Mouse (Mus musculus) mouse trophoblast stem cell (cell line): ENCODE results near the gene Syt14.

Experiments used
- in situ Hi-C, 2 experiments: fragments of 300-500 bp; cut with MseI, MboI; formaldehyde crosslinking; loops; 2 replicates in 1 of 2; 3 replicates in 1 of 2; pipeline ENCODE4 v1.15.1; 2025

Syt14 gene

DNA sequence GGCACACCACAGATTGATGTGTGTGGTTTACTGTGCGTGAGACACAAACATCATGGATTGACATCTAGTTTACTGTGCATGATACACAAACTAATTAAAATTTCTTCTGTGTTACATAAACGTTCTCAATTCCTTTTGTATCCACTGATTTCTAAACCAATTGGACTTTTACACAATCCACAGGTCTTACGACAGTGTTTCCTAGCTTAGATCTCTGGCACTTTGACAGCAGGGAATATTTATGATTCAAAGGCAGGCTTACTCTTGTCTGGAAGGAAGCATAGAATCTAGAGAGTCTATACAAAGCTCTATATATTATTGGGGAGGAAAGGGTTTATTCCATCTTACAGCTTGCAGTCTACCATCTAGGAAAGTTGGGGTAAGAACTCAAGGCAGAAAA is 171.1 kb downstream of the Syt14 start:
- in situ Hi-C loops: no loop called here

DNA sequence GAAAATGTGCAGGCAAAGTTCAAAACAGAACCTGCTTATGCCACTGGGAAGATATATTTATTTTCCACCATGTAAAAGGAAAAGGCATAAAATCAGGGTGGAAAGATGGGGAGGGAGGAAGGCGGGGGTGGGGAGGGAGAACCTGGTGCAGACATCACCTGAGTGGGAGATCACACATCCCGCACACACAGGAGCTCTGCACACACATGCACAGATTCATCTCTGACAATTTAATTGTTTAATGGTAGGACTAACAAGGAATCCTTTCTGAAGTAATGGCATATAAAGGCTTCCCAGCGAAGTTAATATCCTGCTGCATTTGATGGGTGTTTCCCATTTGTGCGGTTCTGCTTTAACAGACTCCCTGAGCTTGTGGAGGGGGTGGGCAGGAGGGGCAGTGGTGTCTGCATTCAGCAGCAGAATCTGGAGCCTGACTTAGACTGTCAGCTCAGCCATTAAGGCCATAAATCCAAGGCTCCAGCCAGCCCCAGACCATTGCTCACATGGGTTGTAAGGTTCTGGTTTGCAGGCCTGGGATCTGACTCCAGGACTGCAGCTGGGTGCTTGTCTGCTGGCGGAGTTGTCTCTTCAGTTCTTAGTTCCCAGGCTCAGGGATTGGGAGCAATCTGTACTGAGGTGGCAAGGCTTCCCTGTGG is 174.1 kb downstream of the Syt14 start:
- in situ Hi-C loops: no loop called here

DNA sequence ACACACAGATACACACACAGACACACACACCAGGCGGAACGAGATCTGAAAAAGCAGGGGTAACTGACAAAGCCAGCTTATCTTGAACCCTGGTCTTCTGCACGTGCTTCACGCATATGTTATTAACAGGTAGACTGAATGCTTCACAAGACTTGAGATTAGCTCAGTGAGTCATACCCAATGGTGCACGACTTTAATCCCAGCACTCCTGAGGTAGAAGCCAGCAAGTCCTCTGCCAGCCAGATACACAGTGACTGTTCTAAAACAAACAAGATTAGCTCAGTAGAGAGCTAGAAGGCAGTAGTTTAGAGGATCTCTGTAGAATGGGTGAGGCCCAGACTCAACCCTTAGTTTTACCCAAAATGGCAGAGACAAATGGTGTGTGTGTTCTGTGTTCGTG is 175.3 kb downstream of the Syt14 start:
- in situ Hi-C loops: no loop called here

DNA sequence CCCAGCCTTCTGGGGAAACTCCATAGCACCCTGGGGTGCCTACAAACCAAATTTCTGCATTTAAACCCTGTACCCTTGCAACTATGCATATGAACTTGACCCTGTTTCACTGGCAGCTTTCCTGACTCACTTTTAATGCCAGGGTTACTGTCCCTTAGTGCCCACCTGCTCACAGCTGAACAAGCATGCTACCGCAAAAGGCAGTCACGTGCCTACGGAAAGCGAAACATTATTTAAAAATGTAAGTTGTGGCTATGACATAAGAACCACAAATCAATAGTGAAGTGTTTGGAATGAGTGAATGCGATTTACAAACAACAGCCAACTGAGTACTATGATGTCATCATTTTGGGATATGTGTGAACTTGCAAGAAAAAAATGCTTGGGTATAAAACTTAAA is 178.0 kb downstream of the Syt14 start:
- in situ Hi-C loops: no loop called here

DNA sequence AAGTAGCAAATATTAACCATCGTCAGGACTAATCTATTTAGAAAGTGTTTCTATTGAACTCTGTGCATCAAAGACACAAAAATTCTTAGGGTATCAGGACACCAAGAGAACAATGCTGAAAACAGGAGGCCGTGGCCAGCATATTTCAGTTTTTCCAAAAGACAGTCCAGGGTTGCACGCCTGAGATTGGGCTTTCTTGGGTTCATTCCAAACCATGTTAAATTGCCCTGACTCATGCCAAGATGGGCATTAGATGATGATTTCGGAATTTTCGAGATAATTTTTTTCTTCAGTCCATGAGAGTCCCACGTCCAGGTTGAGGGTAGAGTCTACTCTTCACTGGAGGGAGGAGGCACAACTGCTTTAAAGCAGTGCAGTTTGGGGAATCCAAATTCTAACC is 178.6 kb downstream of the Syt14 start:
- in situ Hi-C loops: no loop called here

DNA sequence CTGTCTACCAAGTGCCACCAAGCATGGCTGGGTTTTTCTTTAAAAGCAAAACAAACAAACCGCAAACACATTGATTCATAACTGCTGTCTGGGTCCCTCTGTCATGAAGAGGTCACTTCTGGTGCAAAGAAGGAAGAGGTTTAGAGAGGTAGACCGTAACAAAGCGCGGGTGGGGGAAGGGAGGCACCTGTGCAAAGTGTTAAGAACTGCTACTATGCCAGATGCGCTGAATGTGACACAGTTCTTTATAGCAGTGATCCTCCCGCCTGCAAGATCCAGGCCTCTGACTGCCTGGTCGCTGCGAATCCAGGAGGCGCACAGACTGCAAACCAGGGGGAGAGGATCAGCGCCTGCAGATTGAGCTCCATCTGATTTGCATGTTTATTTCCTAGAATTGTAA is 179.2 kb downstream of the Syt14 start:
- in situ Hi-C loops: no loop called here

DNA sequence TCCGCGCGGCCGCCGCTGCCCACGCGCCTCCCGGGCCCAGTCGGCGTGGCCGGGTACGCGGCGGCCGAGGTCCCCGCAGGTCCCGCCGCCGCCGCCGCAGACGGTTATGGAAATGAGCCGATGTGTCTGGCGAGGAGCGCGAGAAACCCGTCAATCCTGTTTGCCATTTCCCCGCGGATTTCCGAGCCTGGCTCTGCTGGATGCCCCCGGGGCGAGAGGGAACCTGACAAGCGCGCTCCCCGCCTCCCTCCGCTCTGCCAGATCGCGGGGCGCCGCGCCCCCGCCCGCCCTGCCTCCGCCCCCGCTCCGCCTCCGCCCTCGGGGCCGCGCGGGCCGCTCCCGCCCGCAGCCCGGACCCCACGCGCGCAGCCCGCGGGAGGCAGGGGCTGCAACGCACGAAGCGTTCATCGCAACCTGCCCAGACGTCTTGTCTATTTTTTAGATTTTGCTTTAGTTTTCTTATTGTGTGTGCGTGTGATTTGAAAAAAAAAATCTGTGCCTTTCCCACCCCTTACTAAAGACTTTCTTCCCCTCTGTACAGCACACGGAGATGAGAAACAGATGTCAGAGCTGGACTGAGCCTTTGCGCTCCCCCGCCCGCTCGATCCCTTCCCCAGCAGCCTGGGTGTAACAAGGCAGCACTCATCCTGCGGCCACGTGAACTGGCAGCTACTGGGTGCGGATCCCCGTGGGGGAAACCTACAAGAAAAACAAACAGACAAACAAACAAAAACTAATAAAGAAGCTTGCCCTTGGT is 179.9 kb downstream of the Syt14 start, which contains the start of gene Sertad4:
Sertad4 (minus strand) TSS at position 283 of the 757 bp plus-strand sequence.
- in situ Hi-C loops: no loop called here

DNA sequence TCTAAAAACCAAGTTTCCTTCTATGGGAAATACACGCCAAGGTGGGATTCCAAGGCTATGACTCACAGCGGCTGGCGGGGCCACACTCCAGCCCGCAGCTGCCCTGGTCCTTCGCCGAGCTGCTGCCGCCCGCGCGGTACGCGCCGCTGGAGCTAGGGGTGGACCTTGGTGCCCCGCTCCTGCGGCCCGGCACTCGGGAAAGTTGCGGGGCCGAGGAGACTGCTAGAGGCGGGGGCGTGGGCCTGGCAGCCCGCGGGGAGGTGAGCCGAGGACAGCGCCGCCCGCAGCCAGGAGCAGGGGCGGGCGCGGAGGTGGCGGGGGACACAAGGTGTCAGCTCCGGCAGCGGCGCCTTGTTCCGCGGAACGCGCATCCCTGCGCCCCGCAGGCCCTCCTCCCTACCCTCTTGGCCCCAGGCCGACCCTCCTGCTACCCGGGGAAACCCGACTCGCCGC is 180.7 kb downstream of the Syt14 start:
- in situ Hi-C loops: no loop called here

DNA sequence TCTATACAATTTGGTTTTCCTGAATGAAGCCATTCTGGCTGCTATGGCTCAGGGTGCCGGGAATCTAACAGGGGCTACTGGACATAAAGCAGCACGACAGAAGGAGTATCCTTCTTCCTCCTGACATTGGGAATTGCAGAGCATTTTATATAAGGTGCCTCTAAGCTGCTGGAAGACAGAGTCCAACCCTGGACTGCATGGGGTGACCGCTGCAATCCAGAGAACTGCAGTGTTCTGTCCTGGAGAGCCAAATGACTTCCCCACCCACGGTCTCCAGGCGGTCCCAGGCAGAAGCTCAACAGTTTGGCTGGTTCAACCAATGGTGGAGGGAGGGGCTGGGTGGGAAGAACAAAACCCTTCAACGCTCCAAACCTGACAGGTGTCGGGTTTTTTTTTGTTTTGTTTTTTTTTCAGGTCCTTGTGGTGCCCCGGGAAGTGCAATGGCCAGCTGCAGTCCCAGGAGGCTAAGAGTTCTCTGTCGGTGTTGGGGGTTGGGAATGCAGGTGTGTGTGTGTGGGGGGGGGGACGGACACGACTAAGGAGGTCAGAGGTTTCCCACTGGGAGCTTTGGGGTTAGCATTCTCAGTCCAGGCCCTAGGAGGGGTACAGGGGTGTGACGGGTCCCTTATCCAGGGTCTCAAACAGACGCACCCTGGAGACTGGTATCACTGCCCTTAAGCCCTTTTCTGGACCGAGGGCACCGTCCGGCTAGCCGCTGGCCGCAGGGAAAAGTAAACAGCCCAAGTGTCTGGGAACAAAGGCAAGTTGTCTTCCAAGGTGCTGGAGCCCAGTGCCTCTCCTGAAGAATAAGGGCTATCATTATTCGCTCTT is 181.4 kb downstream of the Syt14 start:
- in situ Hi-C loops: no loop called here

DNA sequence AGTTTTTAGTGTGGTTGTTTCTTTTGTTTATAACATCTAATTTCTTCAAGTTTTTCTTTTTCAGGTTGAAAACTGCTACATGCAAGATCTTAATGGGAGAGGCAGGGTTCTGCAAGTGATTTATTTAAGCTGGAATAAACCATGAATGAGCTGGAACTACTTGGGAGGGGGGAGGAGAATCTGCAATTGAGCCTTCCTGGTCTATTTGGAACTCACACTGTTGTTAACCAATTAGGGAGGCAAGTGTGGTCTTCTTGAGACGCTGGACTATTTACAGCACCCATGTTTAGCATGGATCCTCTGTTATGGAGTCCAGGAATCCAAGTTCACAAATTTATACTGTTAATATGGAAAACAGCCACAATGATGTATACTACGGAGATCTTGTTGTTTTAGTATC is 182.1 kb downstream of the Syt14 start:
- in situ Hi-C loops: no loop called here

DNA sequence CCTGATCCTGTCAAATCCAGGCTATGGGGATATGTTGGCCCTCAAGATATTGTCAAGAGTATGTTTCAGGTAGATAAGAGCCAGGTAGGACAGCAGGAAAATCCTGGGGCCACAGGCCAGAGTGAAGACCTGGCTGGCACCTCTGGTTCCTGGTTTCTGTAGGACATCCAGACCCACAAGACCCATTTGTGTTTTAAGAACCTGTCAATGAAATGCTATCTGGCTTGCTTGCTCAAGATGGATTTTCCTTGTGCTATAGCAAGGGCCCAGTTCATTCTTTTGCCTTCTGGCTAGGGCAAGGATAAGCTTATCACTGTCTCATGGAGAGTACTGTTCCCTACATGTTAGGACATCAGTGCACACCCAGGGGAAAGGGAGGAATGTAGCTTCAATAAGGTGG is 183.5 kb downstream of the Syt14 start:
- in situ Hi-C loops: no loop called here

DNA sequence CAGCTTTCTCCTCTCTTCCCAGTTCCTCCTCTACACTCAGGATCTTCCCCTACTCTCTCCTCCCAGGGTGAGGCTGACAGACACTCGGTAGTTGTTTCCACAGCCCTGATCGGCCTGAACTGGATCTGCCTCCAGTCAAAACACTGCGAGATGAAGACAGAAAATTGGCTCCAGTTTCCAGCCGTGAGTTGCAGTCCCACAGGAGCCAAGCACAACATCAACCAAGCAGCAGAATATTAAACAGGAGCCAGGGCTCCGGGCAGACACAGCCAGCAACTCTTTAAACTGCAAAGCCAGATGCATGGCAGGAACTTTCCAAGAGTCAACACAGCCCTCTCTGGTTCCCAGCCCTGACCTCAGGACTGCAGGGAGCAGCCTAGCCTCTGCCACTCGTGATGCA is 183.9 kb downstream of the Syt14 start:
- in situ Hi-C loops: no loop called here

DNA sequence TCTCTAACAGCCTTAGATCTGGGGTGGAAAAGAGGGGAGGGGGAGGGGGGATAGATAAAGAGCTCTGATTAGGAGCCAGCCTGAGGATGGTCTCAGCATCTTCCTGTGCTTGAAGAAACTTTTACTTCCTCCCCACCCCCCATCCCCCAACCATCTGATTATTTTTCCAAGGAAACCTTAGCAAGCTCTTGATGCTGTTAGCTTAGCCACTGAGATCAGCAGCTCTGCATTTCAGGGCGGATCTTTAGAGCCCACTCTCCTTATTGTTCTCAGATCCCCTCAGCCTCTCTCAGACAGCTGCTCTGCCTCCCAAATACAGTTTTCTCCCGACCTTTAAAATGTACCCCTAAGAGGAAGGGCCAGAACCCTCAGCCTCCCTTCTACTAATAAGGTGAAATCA is 184.4 kb downstream of the Syt14 start:
- in situ Hi-C loops: no loop called here

DNA sequence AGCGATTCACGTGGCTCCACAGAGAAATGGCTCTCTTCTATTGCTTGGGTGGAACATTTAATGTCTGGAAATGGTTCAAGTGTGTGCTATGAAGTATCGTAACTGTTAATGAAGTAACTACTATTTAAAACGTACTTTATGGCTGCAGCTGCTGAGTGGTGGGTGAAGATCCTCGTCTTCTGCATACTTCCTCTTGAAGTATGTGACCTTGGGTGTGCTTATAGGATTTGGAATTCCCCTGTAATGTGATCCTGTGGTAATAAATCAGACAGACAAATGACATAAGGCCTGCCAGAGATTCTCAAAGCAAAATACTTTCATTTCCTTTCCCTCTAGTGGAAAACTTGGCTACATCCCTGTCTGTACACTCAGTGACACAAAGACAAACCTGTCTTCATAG is 186.0 kb downstream of the Syt14 start:
- in situ Hi-C loops: no loop called here

DNA sequence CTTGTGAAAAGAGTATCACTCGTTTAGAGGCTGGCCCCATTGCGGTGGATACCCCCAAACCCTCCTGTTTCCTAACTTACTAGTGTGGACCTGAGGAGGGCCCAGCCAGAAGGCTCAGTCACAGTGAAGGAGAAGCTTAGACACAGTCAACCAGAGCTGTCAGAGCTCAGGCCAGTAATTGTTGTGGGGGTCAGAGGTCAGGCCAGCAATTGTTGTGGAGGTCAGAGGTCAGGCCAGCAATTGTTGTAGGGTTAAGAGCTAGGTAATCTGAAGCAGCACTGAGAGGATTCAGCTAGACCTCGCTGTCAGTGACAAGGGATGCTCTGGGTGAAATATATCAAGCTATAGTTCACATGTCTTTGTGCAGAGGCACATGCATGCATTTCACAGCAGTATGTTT is 188.3 kb downstream of the Syt14 start:
- in situ Hi-C loops: no loop called here
